Mouse (Mus musculus) liver, embryonic 16.5 days (tissue): ENCODE results near the gene Prickle4. TPM values are rescaled to one million over a fixed set of nuclear protein-coding genes. Genes with fewer than 3 reads are reported as not detected.

Experiments
- ATAC-seq: fragments of 200-750 bp; cut with Nextera tagmentation; 2 replicates; pipeline ENCODE4 v1.8.0; 2017; ENCODE audit warnings: low read depth, mild to moderate bottlenecking, moderate number of reproducible peaks, moderate library complexity
- H3K27ac ChIP-seq: fragments of 300-500 bp; sonication (generic); 2 replicates; pipeline ENCODE4 v1.5.1; 2014; ENCODE audit warnings: mild to moderate bottlenecking, low read length
- H3K27me3 ChIP-seq: fragments of 300-500 bp; sonication (generic); 2 replicates; pipeline ENCODE4 v1.6.1; 2014; ENCODE audit warnings: low read depth, low read length, mixed read lengths; ENCODE audit not compliant: control insufficient read depth, insufficient read depth
- H3K36me3 ChIP-seq: fragments of 300-500 bp; sonication (generic); 2 replicates; pipeline ENCODE4 v1.6.1; 2014; ENCODE audit warnings: mild to moderate bottlenecking; ENCODE audit not compliant: control insufficient read depth, insufficient read depth
- H3K4me1 ChIP-seq: fragments of 300-500 bp; sonication (generic); 2 replicates; pipeline ENCODE4 v1.6.1; 2014; ENCODE audit warnings: low read depth, low read length, mixed read lengths; ENCODE audit not compliant: control insufficient read depth
- H3K4me2 ChIP-seq: fragments of 300-500 bp; sonication (generic); 2 replicates; pipeline ENCODE4 v1.6.1; 2014; ENCODE audit warnings: low read depth, low read length, mixed read lengths
- H3K4me3 ChIP-seq: fragments of 300-500 bp; sonication (generic); 2 replicates; pipeline ENCODE4 v1.5.1; 2014; ENCODE audit warnings: low read depth, mild to moderate bottlenecking, low read length
- H3K9ac ChIP-seq: fragments of 300-500 bp; sonication (generic); 2 replicates; pipeline ENCODE4 v1.6.1; 2014; ENCODE audit warnings: low read depth, low read length
- H3K9me3 ChIP-seq: fragments of 300-500 bp; sonication (generic); replicated peaks from 2 replicates; pipeline ENCODE4 v1.6.1; 2016; ENCODE audit warnings: low read length; ENCODE audit not compliant: control insufficient read depth
- WGBS: fragments of 180-500 bp; shearing (Covaris S2); extraction: QIAGEN DNeasy Blood & Tissue Kit; methylation state at CpG from one replicate; pipeline ENCODE4 v1.1.7; 2014; ENCODE audit not compliant: insufficient replicate concordance; 5-methylcytosine and 5-hydroxymethylcytosine counted together
- polyA plus RNA-seq: library from polyadenylated mRNA; unstranded; fragments of >200 nt; fragmentation: Nextera tagmentation; extraction: Ambion mirVana; gene quantifications from 2 replicates; pipeline ENCODE4 v1.2.1, GENCODE M21; 2015

Gene Prickle4
- polyA plus RNA-seq, 1 experiment from 2014 or later = 0.25 TPM

- H3K36me3 ChIP-seq = no peaks in the 10 kb centered on the region; the same call in 1 of the 2 replicates
- H3K9me3 ChIP-seq = no peaks in the 10 kb centered on the region
- WGBS = 67% methylated on average over 10 of the region's 10 CpGs
- H3K27me3 ChIP-seq = peaks cover 19% of the 10 kb centered on the region
- H3K4me2 ChIP-seq = no peak overlapping the region
- H3K4me3 ChIP-seq = no peak overlapping the region
- peaks cover 19% of the 10 kb centered on the region for H3K4me1 ChIP-seq
- no peak for ATAC-seq
- H3K9ac ChIP-seq = no peak overlapping the region
- no peak overlapping the region for H3K27ac ChIP-seq
These were observed 3.6 kb upstream of the Prickle4 start for GRCm38 (mm10) chr17:47698156-47698555.

- no peak overlapping the region for H3K27ac ChIP-seq
- no peaks in the 10 kb centered on the region for H3K9me3 ChIP-seq
- peak overlapping the region; percentile 65 for H3K9ac ChIP-seq
- H3K4me2 ChIP-seq = peak overlapping the region; percentile 90
- ATAC-seq = no peak
- H3K4me1 ChIP-seq = peaks cover 19% of the 10 kb centered on the region
- H3K27me3 ChIP-seq = peaks cover 17% of the 10 kb centered on the region
- H3K36me3 ChIP-seq = no peaks in the 10 kb centered on the region
- under 1% methylated on average over 22 of the region's 23 CpGs for WGBS
- H3K4me3 ChIP-seq = peak overlapping the region; percentile 70
These were observed 788 bp upstream of the Prickle4 start for GRCm38 (mm10) chr17:47695337-47695710.

GRCm38 (mm10) chr17:47694442-47694502, 264 bp downstream of the Prickle4 start, which contains the start of gene Gm21981:
TSS of gene Gm21981 (minus strand) at chr17:47694455.
- Histone ChIP-seq H3K27ac (peak within 1 kb of the TSS; percentile 60), H3K36me3 (no peaks in the 10 kb centered on the region), H3K9me3 (no peaks in the 10 kb centered on the region), H3K27me3 (peaks cover 17% of the 10 kb centered on the region), H3K4me3 (peak within 1 kb of the TSS; percentile 70), H3K9ac (peak within 1 kb of the TSS; percentile 65), H3K4me1 (peaks cover 18% of the 10 kb centered on the region), H3K4me2 (peak within 1 kb of the TSS; percentile 90)
- 2% methylated on average over 3 of the region's 3 CpGs for WGBS
- no peak for ATAC-seq

GRCm38 (mm10) chr17:47693671-47694441, 680 bp downstream of the Prickle4 start:
- H3K4me1 ChIP-seq = peaks cover 22% of the 10 kb centered on the region

GRCm38 (mm10) chr17:47691650-47692049, 2.9 kb downstream of the Prickle4 start:
- no peaks in the 10 kb centered on the region for H3K9me3 ChIP-seq
- 82% methylated on average over 3 of the region's 3 CpGs for WGBS
- H3K4me1 ChIP-seq = peaks cover 34% of the 10 kb centered on the region

More at GRCm38 (mm10) chr17:47693671-47694441, 680 bp downstream of the Prickle4 start:
- H3K4me2 ChIP-seq = peak overlapping the region; percentile 90
- WGBS = 47% methylated on average over 13 of the region's 13 CpGs
- H3K9ac ChIP-seq = peak overlapping the region; percentile 51
- peaks cover 17% of the 10 kb centered on the region for H3K27me3 ChIP-seq
- H3K9me3 ChIP-seq = no peaks in the 10 kb centered on the region
- H3K27ac ChIP-seq = no peak overlapping the region; the same call in 1 of the 2 replicates
- no peaks in the 10 kb centered on the region for H3K36me3 ChIP-seq
- peak overlapping the region; percentile 70 for H3K4me3 ChIP-seq
- no peak for ATAC-seq

GRCm38 (mm10) chr17:47689894-47690293, 4.6 kb downstream of the Prickle4 start:
- no peak for ATAC-seq
- H3K9ac ChIP-seq = no peak overlapping the region
- H3K27ac ChIP-seq = no peak overlapping the region
- H3K4me3 ChIP-seq = no peak overlapping the region
- H3K27me3 ChIP-seq = peaks cover 2% of the 10 kb centered on the region
- H3K4me2 ChIP-seq = no peak overlapping the region
- peaks cover 30% of the 10 kb centered on the region for H3K4me1 ChIP-seq
- 76% methylated on average over 8 of the region's 8 CpGs for WGBS
- no peaks in the 10 kb centered on the region for H3K9me3 ChIP-seq
- no peaks in the 10 kb centered on the region for H3K36me3 ChIP-seq

More at GRCm38 (mm10) chr17:47691650-47692049, 2.9 kb downstream of the Prickle4 start:
- no peak for ATAC-seq
- Histone ChIP-seq H3K36me3 (no peaks in the 10 kb centered on the region), H3K27me3 (peaks cover 13% of the 10 kb centered on the region), H3K4me3 (no peak overlapping the region), H3K4me2 (no peak overlapping the region), H3K27ac (no peak overlapping the region), H3K9ac (no peak overlapping the region)

- peaks cover 23% of the 10 kb centered on the region for H3K4me1 ChIP-seq
- no peaks in the 10 kb centered on the region; the same call in 1 of the 2 replicates for H3K27me3 ChIP-seq
- 1% methylated on average over 58 of the region's 58 CpGs for WGBS
- no peaks in the 10 kb centered on the region for H3K9me3 ChIP-seq
- H3K4me2 ChIP-seq = peak within 1 kb of the TSS; percentile 95
- peak within 1 kb of the TSS; percentile 79 for H3K27ac ChIP-seq
- peaks cover 3% of the 10 kb centered on the region; the same call in 1 of the 2 replicates for H3K36me3 ChIP-seq
- H3K4me3 ChIP-seq = peak within 1 kb of the TSS; percentile 83
- peak; percentile 57 for ATAC-seq
- peak within 1 kb of the TSS; percentile 77 for H3K9ac ChIP-seq
These were observed 5.6 kb downstream of the Prickle4 start, which contains the start of gene Frs3 for GRCm38 (mm10) chr17:47688608-47689575. TSS of gene Frs3 (plus strand) at chr17:47689030.

- peaks cover 3% of the 10 kb centered on the region; the same call in 1 of the 2 replicates for H3K36me3 ChIP-seq
- peak within 1 kb of the TSS; percentile 83 for H3K4me3 ChIP-seq
- ATAC-seq = no peak
- peaks cover 21% of the 10 kb centered on the region for H3K4me1 ChIP-seq
- no peaks in the 10 kb centered on the region for H3K27me3 ChIP-seq
- H3K9ac ChIP-seq = peak within 1 kb of the TSS; percentile 77
- peak within 1 kb of the TSS; percentile 95 for H3K4me2 ChIP-seq
- H3K9me3 ChIP-seq = no peaks in the 10 kb centered on the region
- 0% methylated on average over 9 of the region's 9 CpGs for WGBS
- peak within 1 kb of the TSS; percentile 79 for H3K27ac ChIP-seq
These were observed 6.3 kb downstream of the Prickle4 start, which contains the start of gene Tomm6 for GRCm38 (mm10) chr17:47688344-47688607. TSS of gene Tomm6 (minus strand) at chr17:47688386.
